Mouse (Mus musculus): ENCODE results near the gene Otx1.

Gene Otx1

GRCm38 (mm10) chr11:21999396-22000315 is 3.0 kb downstream of the Otx1 start:
- intact Hi-C loops (cut with DNase I), result no loop called here

DNA sequence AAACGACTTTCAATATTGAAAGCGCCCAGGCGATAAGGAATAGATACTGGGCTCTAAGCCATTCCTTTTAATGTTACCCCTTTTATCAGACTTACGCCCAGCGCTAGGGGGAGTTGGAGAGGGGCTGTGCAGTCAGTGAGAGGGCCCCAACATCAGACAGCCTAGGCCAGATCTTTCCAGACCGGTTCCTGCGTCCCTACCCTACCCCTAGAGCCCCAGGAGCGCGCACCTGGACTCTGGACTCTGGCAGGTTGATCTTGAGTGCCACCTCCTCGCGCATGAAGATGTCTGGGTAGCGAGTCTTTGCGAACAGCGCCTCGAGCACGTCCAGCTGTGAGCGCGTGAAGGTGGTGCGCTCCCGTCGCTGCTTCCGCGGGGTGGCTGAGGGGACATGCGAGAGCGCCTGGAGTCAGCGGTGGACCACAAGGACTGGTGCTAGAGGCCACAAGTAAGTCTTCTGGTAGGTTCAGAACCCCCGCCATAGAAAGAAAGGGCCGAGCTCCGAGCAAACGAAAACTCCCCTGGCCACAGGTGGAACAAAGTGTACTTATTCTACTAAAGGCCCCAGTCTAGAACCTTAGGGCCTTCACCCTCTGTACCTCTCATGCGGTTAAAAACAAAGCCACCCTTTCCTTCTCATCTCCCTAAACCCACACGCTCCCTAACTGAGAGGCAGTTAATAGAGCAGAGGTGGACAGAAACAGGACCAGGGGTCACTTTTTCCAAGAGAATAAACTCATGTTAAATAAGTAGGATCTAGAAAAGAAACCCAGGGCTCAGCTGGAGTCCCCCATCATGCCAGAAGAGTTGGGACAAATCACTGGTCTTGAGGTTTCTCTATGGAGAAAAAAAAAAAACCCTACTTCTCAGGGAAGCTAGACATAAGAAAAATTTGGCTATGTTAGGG is 4.3 kb downstream of the Otx1 start:
- intact Hi-C loops (cut with DNase I), result no loop called here

DNA sequence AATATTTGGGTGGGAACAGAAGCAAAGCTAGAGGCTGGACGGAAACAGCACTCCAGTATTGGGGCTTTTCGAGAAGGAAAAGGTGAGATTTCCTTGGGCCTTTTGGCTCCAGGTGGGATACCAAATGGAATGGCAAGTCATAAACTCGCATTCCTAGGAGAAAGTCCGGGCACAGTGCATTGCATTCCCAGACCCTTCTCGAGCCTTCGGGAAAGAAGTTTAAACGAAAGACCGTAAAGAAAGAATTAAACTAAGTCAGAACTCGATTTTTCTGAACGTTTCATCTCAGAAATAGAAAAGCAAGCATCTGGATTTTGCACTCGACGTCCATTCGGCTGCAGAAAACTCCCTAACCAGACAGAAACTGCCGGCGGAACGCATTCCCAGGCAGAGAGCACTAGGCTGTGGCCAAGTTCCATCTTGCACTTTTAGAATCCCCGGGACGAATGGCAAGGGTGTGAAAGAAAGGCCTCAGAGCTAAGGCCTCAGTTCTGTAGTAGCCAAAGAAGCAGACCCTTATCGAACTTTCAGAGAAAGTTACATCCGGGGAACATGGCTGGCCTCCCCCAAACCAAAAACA is 5.0 kb downstream of the Otx1 start:
- intact Hi-C loops (cut with DNase I), result no loop called here

DNA sequence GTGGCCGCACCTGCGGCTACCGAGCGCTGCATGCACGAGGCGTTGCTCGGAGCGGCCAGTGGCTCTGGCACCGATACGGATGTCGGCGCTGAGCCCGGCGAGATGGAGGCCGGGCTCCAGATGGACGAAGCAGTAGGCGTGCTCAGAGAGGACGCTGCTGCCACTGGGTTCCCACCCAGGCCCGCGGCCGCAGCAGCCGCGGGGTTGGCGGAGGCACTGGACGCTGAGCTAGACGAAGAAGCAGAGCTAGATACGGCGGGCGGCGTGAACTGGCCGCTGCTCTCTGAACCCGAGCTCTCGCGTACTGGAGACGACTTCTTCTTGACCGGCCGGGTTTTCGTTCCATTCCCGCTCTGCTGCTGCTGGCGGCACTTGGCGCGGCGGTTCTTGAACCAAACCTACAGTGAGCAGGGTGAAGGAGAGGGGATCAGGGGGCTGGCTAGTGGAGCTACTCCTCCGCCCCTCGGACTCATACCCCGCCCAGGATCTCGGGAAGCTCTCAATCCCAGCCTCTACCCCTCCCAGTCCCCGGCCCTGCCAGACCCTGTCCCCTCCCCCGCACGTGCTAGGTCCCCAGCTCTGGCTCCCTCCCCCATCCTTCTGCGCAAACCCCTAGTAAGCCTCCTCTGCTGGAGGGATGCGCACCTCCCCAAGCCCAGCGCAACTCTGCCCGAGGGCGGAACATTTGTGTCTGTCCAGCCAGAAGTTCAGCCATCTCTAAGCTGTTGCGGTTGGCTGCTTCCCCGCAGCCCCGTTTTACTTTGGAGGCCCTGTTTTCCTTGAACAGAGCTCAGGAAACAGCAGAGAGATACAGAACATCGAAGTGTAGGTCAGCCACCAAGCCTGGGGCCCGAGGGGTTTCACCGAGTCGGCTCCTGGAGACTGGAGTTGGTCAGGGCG is 5.8 kb downstream of the Otx1 start:
- intact Hi-C loops (cut with DNase I), result no loop called here

- intact Hi-C loops (cut with DNase I), result no loop called here
These were observed 6.4 kb downstream of the Otx1 start for GRCm38 (mm10) chr11:21996325-21996647.

GRCm38 (mm10) chr11:21995534-21996324 is 7.0 kb downstream of the Otx1 start:
- intact Hi-C loops (cut with DNase I), result no loop called here

DNA sequence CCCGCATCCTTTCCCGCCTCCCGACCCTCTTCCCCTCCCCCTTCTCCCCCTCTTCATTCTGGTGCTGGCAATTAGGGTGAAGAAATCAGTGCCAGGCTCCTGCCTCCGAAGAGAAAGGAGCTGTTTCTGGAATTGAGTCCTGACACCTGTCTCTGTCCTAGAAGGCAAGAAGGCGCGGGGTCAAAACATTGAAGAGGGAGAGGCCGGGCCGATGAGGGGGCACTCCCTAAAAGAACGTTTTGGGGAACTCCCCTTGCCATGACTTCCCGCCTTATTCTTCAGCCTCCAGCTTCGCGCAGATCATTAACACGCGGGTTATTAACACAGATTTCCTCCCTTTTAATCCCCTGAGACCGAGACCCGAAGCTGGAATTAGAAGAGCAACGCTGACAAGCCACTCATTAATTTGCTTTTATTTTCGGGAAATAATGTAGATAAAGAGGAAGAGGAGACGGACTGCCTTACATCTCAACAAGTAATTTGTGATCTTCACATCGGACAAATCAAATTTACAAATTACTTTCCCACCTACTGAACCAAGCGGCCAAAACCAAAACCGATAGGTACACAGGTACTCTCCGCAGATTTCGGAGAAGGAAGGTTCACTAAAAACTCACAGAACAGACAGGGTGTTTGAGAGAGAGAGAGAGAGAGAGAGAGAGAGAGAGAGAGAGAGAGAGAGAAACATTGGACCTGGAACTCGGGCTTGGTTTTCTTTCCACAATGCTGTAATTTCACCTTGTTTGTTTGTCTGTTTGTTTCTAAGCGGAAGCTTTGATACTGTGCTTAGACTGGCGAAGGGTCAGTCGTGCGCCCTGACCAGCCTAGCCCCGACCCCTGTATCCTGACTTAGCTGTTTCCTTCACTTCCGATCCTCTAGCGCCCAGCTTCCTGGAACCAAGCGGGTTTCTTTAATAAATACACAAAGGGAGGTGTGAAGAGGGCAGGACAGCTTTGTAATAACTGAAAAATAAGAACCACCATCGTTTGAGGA is 8.0 kb downstream of the Otx1 start:
- intact Hi-C loops (cut with DNase I), result no loop called here

GRCm38 (mm10) chr11:21993597-21994376 is 8.9 kb downstream of the Otx1 start:
- intact Hi-C loops (cut with DNase I), result no loop called here

GRCm38 (mm10) chr11:21992761-21993596 is 9.7 kb downstream of the Otx1 start:
- intact Hi-C loops (cut with DNase I), result no loop called here

DNA sequence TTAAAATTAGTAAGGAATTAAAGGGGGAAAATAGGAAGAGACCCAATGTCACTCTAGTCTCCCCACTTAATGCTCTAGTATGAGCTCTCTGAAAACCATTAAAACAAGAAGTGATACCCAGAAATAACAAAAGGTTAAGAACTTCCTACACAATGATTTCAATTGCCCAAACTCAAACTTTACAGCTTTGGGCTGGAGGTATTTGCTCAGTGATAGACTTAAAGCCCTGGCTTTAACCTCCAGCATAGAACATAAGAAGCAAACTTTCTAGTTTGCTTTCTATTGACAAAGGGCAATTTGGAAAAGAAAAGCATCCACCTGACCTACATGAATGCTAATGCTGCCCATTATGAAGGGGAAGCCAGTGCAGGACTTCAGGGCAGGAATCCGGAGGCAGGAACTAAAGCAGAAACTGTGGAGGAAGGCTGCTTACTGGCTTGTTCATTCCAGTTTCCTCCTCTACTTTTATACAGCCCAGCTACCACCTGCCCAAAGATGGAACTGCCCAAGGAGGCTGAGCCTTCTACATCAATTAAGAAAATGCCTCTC is 14.2 kb downstream of the Otx1 start:
- intact Hi-C loops (cut with DNase I), result no loop called here

DNA sequence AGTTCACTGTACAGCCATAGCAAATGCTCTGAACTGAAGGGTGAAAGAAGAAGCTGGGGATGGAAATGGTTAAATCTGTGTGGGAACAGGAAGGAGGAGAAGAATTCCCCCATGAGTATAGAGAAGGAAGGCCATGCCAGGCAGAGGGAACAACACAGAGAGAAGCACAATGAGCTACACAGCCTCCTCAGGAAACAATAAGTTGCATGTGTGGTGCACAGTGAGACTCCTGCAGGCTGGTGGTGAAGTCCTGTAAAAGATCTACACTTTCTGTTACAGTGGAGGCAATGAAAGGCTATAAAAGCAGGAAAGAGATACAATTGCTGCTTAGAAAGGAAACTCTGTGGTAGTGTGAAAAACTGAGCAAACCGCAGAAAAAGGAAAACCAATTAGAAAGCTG is 17.6 kb downstream of the Otx1 start:
- intact Hi-C loops (cut with DNase I), result no loop called here

- intact Hi-C loops (cut with DNase I), result no loop called here
These were observed 28.6 kb downstream of the Otx1 start for GRCm38 (mm10) chr11:21974005-21974531.

DNA sequence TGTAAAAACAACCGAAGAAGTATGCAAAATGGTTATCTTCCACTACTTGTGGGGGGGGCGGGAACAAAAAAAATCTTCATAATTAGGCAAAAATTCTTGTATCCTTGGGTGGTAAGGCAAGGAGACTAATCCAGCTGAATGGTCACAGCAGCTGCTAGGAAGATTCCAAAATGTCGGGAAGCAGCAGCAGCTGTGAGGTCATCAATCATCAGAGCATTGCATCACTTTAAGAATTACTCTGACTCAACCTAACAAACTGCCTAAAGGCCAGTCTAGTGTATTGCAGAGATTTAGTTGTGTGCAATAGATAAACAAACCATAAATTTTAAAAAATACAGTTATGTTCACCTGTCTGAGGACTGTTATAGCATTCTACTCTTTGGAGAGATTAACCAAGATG is 29.1 kb downstream of the Otx1 start:
- intact Hi-C loops (cut with DNase I), result no loop called here

DNA sequence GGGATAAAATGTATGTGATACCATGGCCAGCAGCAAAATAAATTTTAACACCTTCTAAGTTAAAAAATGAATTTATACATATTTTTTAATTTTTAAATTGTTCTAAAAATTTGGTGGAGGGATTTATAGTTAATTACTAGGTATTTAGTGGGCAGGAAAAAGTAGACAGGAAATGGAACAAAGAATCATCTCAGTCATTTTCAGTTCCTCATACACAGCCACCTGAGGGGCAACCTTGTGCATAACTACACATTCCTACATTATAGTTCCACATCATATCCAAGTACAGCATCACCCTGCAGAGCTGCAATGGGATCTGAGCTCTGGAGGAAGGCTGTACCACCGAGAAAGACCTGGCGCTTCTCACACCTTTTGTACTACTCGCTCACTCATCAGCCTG is 33.8 kb downstream of the Otx1 start:
- intact Hi-C loops (cut with DNase I), result no loop called here

- intact Hi-C loops (cut with DNase I), result no loop called here
These were observed 47.5 kb downstream of the Otx1 start for GRCm38 (mm10) chr11:21955167-21955566.

DNA sequence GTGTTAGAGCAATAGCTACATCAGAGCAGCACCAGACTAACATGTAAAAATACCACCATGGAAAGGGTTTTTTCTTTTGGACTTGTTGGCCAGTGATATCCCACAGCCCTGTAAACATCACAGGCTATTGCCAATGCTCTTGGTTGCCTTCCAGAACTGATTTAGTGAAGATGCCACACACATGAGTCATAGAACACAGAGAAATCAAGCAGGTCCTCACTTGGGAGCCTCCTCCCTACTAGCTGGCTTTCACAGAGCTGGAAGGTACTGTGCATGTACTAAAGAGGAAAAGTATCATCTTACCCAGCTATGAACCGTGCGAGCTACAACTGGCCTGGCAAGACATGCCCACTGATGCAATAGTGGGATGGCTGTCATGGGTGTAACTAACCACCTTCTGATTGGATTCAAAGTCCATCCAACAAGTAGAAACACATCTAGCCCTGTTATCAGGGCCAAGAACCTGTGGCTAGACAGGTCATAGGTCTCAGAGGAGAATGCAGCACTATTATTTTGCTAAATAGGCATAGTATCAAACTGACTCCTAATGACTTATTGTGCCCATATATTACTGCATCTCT is 51.0 kb downstream of the Otx1 start:
- intact Hi-C loops (cut with DNase I), result no loop called here

Data from adrenal gland (tissue).